Mouse (Mus musculus) ovary, adult 2 months (tissue): Measurements from ENCODE around the gene Lztfl1. TPM values are rescaled to one million over a fixed set of nuclear protein-coding genes. Genes with fewer than 3 reads are reported as not detected.

Experiments
- polyA plus RNA-seq: library from polyadenylated mRNA; depleted of rRNA; stranded (reverse); fragments of >200 nt; gene quantifications from 2 replicates; pipeline ENCODE4 v1.2.3, GENCODE M21; 2012; rRNA removed

Gene Lztfl1
- 1.7 and 2.8 TPM in 2 replicates for polyA plus RNA-seq

GRCm38 (mm10) chr9:123717186-123718008, at the start of gene Lztfl1:
Gene Lztfl1, minus strand, starts transcription at chr9:123717697.

GRCm38 (mm10) chr9:123678327-123679105, 39.0 kb downstream of the Lztfl1 start, which contains the start of the genes Ccr9 and Slc6a20a:
Gene Ccr9, plus strand, starts transcription at chr9:123678439.
Gene Slc6a20a, minus strand, starts transcription at chr9:123678885.

Other genes with a start within 250 kb of the Lztfl1 start
- gene Limd1, start 239.0 kb downstream of the Lztfl1 start, polyA plus RNA-seq: 48.8 and 65.1 TPM in 2 replicates
- gene Sacm1l, start 187.9 kb downstream of the Lztfl1 start, polyA plus RNA-seq: 3.0 and 3.8 TPM in 2 replicates
- 1.1 and 1.7 TPM in 2 replicates for gene Slc6a20b, start 85.1 kb downstream of the Lztfl1 start, polyA plus RNA-seq
- 0.28 and 0.33 TPM in 2 replicates for gene Ccr9, start 39.3 kb downstream of the Lztfl1 start, polyA plus RNA-seq
- gene Slc6a20a, start 38.8 kb downstream of the Lztfl1 start, polyA plus RNA-seq: 0.38 and 0.71 TPM in 2 replicates
- gene Cxcr6, start 88.8 kb upstream of the Lztfl1 start, polyA plus RNA-seq: 0.43 and 0.44 TPM in 2 replicates
- gene Fyco1, start 134.2 kb upstream of the Lztfl1 start, polyA plus RNA-seq: 5.4 and 5.6 TPM in 2 replicates
- gene Xcr1, start 144.3 kb upstream of the Lztfl1 start, polyA plus RNA-seq: 0.48 and 0.59 TPM in 2 replicates